Mouse (Mus musculus) small intestine, adult 2 months (tissue): ENCODE measurements around the gene Decr2. TPM values are rescaled to one million over a fixed set of nuclear protein-coding genes. Genes with fewer than 3 reads are reported as not detected.
A peak's percentile ranks its signal among the peaks of the same experiment; 100 is the strongest.
"Not testable (repeated sequence)": the region's sequence is repeated elsewhere in the genome, so short reads cannot be mapped to it uniquely, and the experiment has no call there.

Experiments used
- H3K27ac ChIP-seq: fragments of 200-500 bp; 2 replicates; pipeline ENCODE4 v1.5.1; 2012; ENCODE audit warnings: low read depth, low read length, control low read depth, inconsistent platforms; ENCODE audit not compliant: insufficient read depth
- H3K27me3 ChIP-seq: fragments of 200-500 bp; 2 replicates; pipeline ENCODE4 v1.6.1; 2012; ENCODE audit warnings: mild to moderate bottlenecking, moderate library complexity, low read length, inconsistent platforms; ENCODE audit not compliant: control insufficient read depth, insufficient read depth
- H3K36me3 ChIP-seq: fragments of 200-500 bp; 2 replicates; pipeline ENCODE4 v1.6.1; 2012; ENCODE audit warnings: mild to moderate bottlenecking, low read length, control low read depth, inconsistent platforms; ENCODE audit not compliant: control insufficient read depth, insufficient read depth
- H3K4me1 ChIP-seq: fragments of 200-500 bp; 2 replicates; pipeline ENCODE4 v1.6.1; 2012; ENCODE audit warnings: low read length, inconsistent platforms, mixed read lengths; ENCODE audit not compliant: control insufficient read depth, insufficient read depth, insufficient read length
- H3K4me3 ChIP-seq: fragments of 200-500 bp; 2 replicates; pipeline ENCODE4 v1.5.1; 2012; ENCODE audit warnings: low read depth, mild to moderate bottlenecking, control low read depth, inconsistent platforms, low read length, moderate library complexity
- CTCF ChIP-seq: fragments of 200-500 bp; IDR thresholded peaks from 2 replicates; pipeline ENCODE4 v1.5.1; 2012; ENCODE audit warnings: low read depth, mild to moderate bottlenecking, control low read depth, inconsistent platforms, low read length, moderate library complexity, mixed read lengths; ENCODE audit not compliant: insufficient replicate concordance, insufficient read length; ENCODE audit errors: extremely low read depth
- POLR2A ChIP-seq: fragments of 200-500 bp; IDR thresholded peaks from 2 replicates; pipeline ENCODE4 v1.6.1; 2012; ENCODE audit warnings: low read depth, mild to moderate bottlenecking, control low read depth, inconsistent platforms, low read length, moderate library complexity
- WGBS: fragments of 180-500 bp; shearing (Covaris S2); methylation state at CpG from one replicate; pipeline ENCODE4 v1.1.7; 2018; 5-methylcytosine and 5-hydroxymethylcytosine counted together
- polyA plus RNA-seq: library from polyadenylated mRNA; depleted of rRNA; stranded (reverse); fragments of >200 nt; gene quantifications from 2 replicates; pipeline ENCODE4 v1.2.3, GENCODE M21; 2012

Decr2 gene
- polyA plus RNA-seq, 1 experiment, result 14.5 TPM

- Histone ChIP-seq H3K27ac (peak overlapping the region; percentile 91), H3K4me3 (peak overlapping the region; percentile 35; the same call in 1 of the 2 replicates)
- 49% methylated on average over 17 of the region's 17 CpGs for WGBS
Observed at GRCm38 (mm10) chr17:26116503-26117258, 26.5 kb upstream of the Decr2 start.

GRCm38 (mm10) chr17:26115956-26116487 lies 25.9 kb upstream of the Decr2 start:
- Histone ChIP-seq H3K4me3 (no peak overlapping the region), H3K27me3 (0 out of 2 replicates have a peak, but pooled peaks cover 3% of the 10 kb centered on the region), H3K27ac (peak overlapping the region; percentile 91), H3K36me3 (peaks cover 12% of the 10 kb centered on the region; the same call in 1 of the 2 replicates), H3K4me1 (peaks cover 16% of the 10 kb centered on the region)
- TF ChIP-seq CTCF (no peak), POLR2A (no peak)
- WGBS, result 31% methylated on average over 3 of the region's 3 CpGs

More at GRCm38 (mm10) chr17:26116503-26117258, 26.5 kb upstream of the Decr2 start:
- H3K4me1 ChIP-seq, result peaks cover 16% of the 10 kb centered on the region
- TF ChIP-seq POLR2A (no peak), CTCF (no peak)
- peaks cover 16% of the 10 kb centered on the region; the same call in 1 of the 2 replicates for H3K36me3 ChIP-seq
- 0 out of 2 replicates have a peak, but pooled peaks cover 3% of the 10 kb centered on the region for H3K27me3 ChIP-seq

- 27% methylated on average over 7 of the region's 7 CpGs for WGBS
- Histone ChIP-seq H3K36me3 (peaks cover 11% of the 10 kb centered on the region; the same call in 1 of the 2 replicates), H3K27ac (peak overlapping the region; percentile 82), H3K4me3 (peak overlapping the region; percentile 22), H3K4me1 (peaks cover 16% of the 10 kb centered on the region), H3K27me3 (0 out of 2 replicates have a peak, but pooled peaks cover 3% of the 10 kb centered on the region)
- TF ChIP-seq CTCF (no peak), POLR2A (no peak)
Observed at GRCm38 (mm10) chr17:26115205-26115898, 25.2 kb upstream of the Decr2 start.

- not testable (repeated sequence) for H3K27me3 ChIP-seq
- Histone ChIP-seq H3K36me3 (peaks cover 11% of the 10 kb centered on the region; the same call in 1 of the 2 replicates), H3K4me3 (peak overlapping the region; percentile 52), H3K27ac (peak overlapping the region; percentile 82), H3K4me1 (peaks cover 13% of the 10 kb centered on the region)
- 38% methylated on average over 7 of the region's 7 CpGs for WGBS
Observed at GRCm38 (mm10) chr17:26114461-26114860, 24.3 kb upstream of the Decr2 start.

GRCm38 (mm10) chr17:26114061-26114460 lies 23.9 kb upstream of the Decr2 start:
- TF ChIP-seq CTCF, result no peak
- no peak for TF ChIP-seq POLR2A
- H3K4me1 ChIP-seq, result peaks cover 13% of the 10 kb centered on the region
- peaks cover 11% of the 10 kb centered on the region; the same call in 1 of the 2 replicates for H3K36me3 ChIP-seq
- peak overlapping the region; percentile 100 for H3K27ac ChIP-seq
- WGBS, result 5% methylated on average over 8 of the region's 8 CpGs
- H3K27me3 ChIP-seq, result 0 out of 2 replicates have a peak, but pooled peaks cover 3% of the 10 kb centered on the region
- H3K4me3 ChIP-seq, result peak overlapping the region; percentile 86

GRCm38 (mm10) chr17:26113181-26113948 lies 23.2 kb upstream of the Decr2 start, which contains the start of gene Tmem8:
TSS of gene Tmem8 (plus strand) at chr17:26113299.
- Histone ChIP-seq H3K27ac (peak within 1 kb of the TSS; percentile 100), H3K27me3 (0 out of 2 replicates have a peak, but pooled peaks cover 3% of the 10 kb centered on the region), H3K4me3 (peak within 1 kb of the TSS; percentile 86), H3K4me1 (peaks cover 13% of the 10 kb centered on the region), H3K36me3 (peaks cover 9% of the 10 kb centered on the region; the same call in 1 of the 2 replicates)
- peak; percentile 91 for TF ChIP-seq POLR2A
- peak; percentile 35; the same call in 1 of the 2 replicates for TF ChIP-seq CTCF
- 2% methylated on average over 69 of the region's 75 CpGs for WGBS
